Mouse (Mus musculus): ENCODE measurements at regions not wholly inside any gene's neighbourhood (a gene's known extent, or its start where the extent isn't known, plus 50 kb on each side); places are given as distances from the start of the nearest gene placed in this dataset.

DNA sequence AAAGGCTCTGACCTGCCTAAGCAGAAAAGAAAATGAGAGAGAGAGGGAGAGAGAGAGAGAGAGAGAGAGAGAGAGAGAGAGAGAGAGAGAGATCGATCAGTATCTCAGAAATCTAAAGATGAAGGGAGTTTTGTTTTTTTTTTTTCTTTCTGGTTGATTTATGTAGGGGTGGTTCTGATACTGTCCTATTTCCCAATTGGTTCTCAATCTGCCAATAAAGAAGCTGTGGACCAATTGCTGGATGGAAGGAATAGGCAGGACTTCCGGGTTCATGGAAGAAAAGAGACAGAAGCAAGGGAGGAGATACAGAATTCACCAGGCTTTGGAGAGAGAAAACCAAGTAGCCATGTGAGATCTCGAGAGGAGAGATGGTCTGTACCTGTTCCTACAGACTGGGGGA lies 117.6 kb downstream of the 1500009L16Rik start:
- H3K79me2 ChIP-seq (ENCODE audit: control insufficient read depth, insufficient read depth), result no peaks in the 10 kb centered on the region
- no peak overlapping the region for H3K4me2 ChIP-seq (ENCODE audit: low read depth)
- no peak overlapping the region for H3K4me3 ChIP-seq
- H3K36me3 ChIP-seq (ENCODE audit: control insufficient read depth, insufficient read depth), result no peaks in the 10 kb centered on the region
- H3K27me3 ChIP-seq (ENCODE audit: control insufficient read depth, insufficient read depth, insufficient read length), result no peaks in the 10 kb centered on the region
- no peak for TF ChIP-seq TCF3 (IDR thresholded peaks at IDR 0.05; ENCODE audit: insufficient read length, low read depth)
- no peak for TF ChIP-seq POLR2AphosphoS2 (IDR thresholded peaks at IDR 0.05; ENCODE audit: insufficient read length, low read depth)
- no peak for TF ChIP-seq MAX (IDR thresholded peaks at IDR 0.05; ENCODE audit: low read depth)
- TF ChIP-seq TCF12 (IDR thresholded peaks at IDR 0.05; ENCODE audit: insufficient read depth, poor library complexity, severe bottlenecking), result no peak
- TF ChIP-seq E2F4 (IDR thresholded peaks at IDR 0.05; ENCODE audit: insufficient read depth), result no peak
- no peak for TF ChIP-seq POLR2A (IDR thresholded peaks at IDR 0.05; ENCODE audit: insufficient read length, low read depth)
- TF ChIP-seq SRF (IDR thresholded peaks at IDR 0.05; ENCODE audit: control insufficient read depth, insufficient read length, low read depth), result no peak
- TF ChIP-seq CEBPB (IDR thresholded peaks at IDR 0.05; ENCODE audit: insufficient read depth, poor library complexity, severe bottlenecking), result no peak
- TF ChIP-seq MYOG (IDR thresholded peaks at IDR 0.05; ENCODE audit: control insufficient read depth in 1 of 3, insufficient read depth in 1 of 3, insufficient read length in 2 of 3, low read depth in 2 of 3), result no peak
- no peak for TF ChIP-seq REST (IDR thresholded peaks at IDR 0.05; ENCODE audit: insufficient read depth, insufficient read length)
- TF ChIP-seq MYOD1 (IDR thresholded peaks at IDR 0.05; ENCODE audit: control insufficient read depth in 1 of 3, insufficient read length in 2 of 3, low read depth in 2 of 3), result no peak
- TF ChIP-seq USF1 (IDR thresholded peaks at IDR 0.05; ENCODE audit: low read depth), result no peak
- H3ac ChIP-seq (ENCODE audit: control insufficient read depth, insufficient read length), result no peak overlapping the region

DNA sequence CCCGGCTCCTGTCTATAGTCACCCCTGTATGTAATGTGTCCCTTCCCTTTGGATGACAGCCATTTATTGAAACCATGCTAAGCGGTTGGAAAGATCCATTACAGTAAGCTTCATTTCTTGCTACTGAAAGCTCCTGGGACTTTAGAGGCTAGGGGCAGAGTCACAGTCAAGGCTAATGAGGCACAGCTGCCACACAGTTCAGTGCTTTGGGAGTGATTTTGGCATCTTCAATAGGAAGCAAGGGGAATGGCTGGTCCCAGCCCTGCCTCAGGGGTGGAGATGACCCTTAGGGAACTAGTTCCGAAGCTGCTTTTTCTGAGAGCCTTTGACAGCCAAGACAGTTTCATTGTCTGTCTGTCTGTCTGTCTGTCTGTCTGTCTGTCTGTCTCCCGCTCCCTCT lies 128.2 kb downstream of the 1500009L16Rik start:
- no peak overlapping the region for H3K4me2 ChIP-seq (ENCODE audit: low read depth)
- H3K79me2 ChIP-seq (ENCODE audit: control insufficient read depth, insufficient read depth), result no peaks in the 10 kb centered on the region
- TF ChIP-seq POLR2A (IDR thresholded peaks at IDR 0.05; ENCODE audit: insufficient read length, low read depth) (no peak), SRF (IDR thresholded peaks at IDR 0.05; ENCODE audit: control insufficient read depth, insufficient read length, low read depth) (no peak), USF1 (IDR thresholded peaks at IDR 0.05; ENCODE audit: low read depth) (no peak), CEBPB (IDR thresholded peaks at IDR 0.05; ENCODE audit: insufficient read depth, poor library complexity, severe bottlenecking) (no peak), MYOD1 (IDR thresholded peaks at IDR 0.05; ENCODE audit: control insufficient read depth in 1 of 3, insufficient read length in 2 of 3, low read depth in 2 of 3) (no peak), MAX (IDR thresholded peaks at IDR 0.05; ENCODE audit: low read depth) (no peak), REST (IDR thresholded peaks at IDR 0.05; ENCODE audit: insufficient read depth, insufficient read length) (no peak), E2F4 (IDR thresholded peaks at IDR 0.05; ENCODE audit: insufficient read depth) (no peak), TCF3 (IDR thresholded peaks at IDR 0.05; ENCODE audit: insufficient read length, low read depth) (no peak)
- H3K4me3 ChIP-seq, result no peak overlapping the region
- H3K27me3 ChIP-seq (ENCODE audit: control insufficient read depth, insufficient read depth, insufficient read length), result peaks cover 15% of the 10 kb centered on the region
- H3K36me3 ChIP-seq (ENCODE audit: control insufficient read depth, insufficient read depth), result no peaks in the 10 kb centered on the region
- H3ac ChIP-seq (ENCODE audit: control insufficient read depth, insufficient read length), result no peak overlapping the region

DNA sequence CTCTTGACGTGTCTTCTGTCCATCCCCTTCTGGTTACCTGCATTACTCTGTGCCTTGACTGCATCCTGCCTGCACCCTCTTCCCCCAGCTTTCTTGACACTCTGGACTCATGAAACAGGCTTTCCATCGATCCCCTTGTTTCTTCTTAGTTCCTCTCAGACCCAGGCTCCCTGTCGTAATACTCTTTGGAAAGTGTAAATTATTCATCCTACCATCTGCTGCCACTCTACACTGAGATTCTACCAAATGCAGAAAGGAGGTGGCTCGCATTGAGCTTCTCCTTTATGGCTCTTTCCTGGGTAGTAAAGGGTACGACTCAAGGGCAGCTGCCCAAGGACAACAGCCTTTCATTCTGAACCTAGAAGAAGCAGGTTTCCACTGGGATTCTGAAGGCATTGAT lies 129.5 kb downstream of the 1500009L16Rik start:
- no peak overlapping the region for H3K4me3 ChIP-seq
- no peak overlapping the region for H3ac ChIP-seq (ENCODE audit: control insufficient read depth, insufficient read length)
- H3K36me3 ChIP-seq (ENCODE audit: control insufficient read depth, insufficient read depth), result no peaks in the 10 kb centered on the region
- H3K79me2 ChIP-seq (ENCODE audit: control insufficient read depth, insufficient read depth), result no peaks in the 10 kb centered on the region
- no peak overlapping the region for H3K4me2 ChIP-seq (ENCODE audit: low read depth)
- no peak for TF ChIP-seq SRF (IDR thresholded peaks at IDR 0.05; ENCODE audit: control insufficient read depth, insufficient read length, low read depth)
- no peak for TF ChIP-seq POLR2AphosphoS2 (IDR thresholded peaks at IDR 0.05; ENCODE audit: insufficient read length, low read depth)
- no peak for TF ChIP-seq REST (IDR thresholded peaks at IDR 0.05; ENCODE audit: insufficient read depth, insufficient read length)
- TF ChIP-seq MAX (IDR thresholded peaks at IDR 0.05; ENCODE audit: low read depth), result no peak
- no peak for TF ChIP-seq MYOD1 (IDR thresholded peaks at IDR 0.05; ENCODE audit: control insufficient read depth in 1 of 3, insufficient read length in 2 of 3, low read depth in 2 of 3)
- no peak for TF ChIP-seq E2F4 (IDR thresholded peaks at IDR 0.05; ENCODE audit: insufficient read depth)
- TF ChIP-seq USF1 (IDR thresholded peaks at IDR 0.05; ENCODE audit: low read depth), result no peak
- TF ChIP-seq TCF3 (IDR thresholded peaks at IDR 0.05; ENCODE audit: insufficient read length, low read depth), result no peak
- no peak for TF ChIP-seq TCF12 (IDR thresholded peaks at IDR 0.05; ENCODE audit: insufficient read depth, poor library complexity, severe bottlenecking)
- peaks cover 15% of the 10 kb centered on the region for H3K27me3 ChIP-seq (ENCODE audit: control insufficient read depth, insufficient read depth, insufficient read length)

DNA sequence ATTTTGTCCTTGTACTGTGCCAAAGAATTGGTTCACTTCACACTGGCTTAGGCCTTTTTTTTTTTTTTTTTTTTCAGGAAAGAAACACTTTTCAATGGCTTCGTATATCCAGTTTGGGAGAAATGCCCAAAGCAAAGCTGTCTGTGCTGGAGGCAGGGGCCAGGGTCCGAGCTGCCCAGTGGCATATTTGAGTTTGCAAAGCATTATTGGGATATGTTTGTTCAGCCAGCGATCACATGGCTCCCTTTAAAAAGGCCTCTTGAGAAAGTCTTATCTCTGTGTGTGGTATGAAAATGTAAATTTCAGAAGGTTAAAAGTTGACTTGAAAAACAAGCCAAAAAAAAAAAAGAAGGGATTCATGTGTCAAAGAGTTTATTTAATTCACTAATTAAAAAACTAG lies 130.1 kb downstream of the 1500009L16Rik start:
- Histone ChIP-seq H3K36me3 (ENCODE audit: control insufficient read depth, insufficient read depth) (no peaks in the 10 kb centered on the region), H3K27me3 (ENCODE audit: control insufficient read depth, insufficient read depth, insufficient read length) (peaks cover 13% of the 10 kb centered on the region), H3K4me2 (ENCODE audit: low read depth) (no peak overlapping the region), H3K79me2 (ENCODE audit: control insufficient read depth, insufficient read depth) (no peaks in the 10 kb centered on the region), H3K4me3 (no peak overlapping the region), H3ac (ENCODE audit: control insufficient read depth, insufficient read length) (no peak overlapping the region)
- TF ChIP-seq SRF (IDR thresholded peaks at IDR 0.05; ENCODE audit: control insufficient read depth, insufficient read length, low read depth) (no peak), TCF3 (IDR thresholded peaks at IDR 0.05; ENCODE audit: insufficient read length, low read depth) (no peak), TCF12 (IDR thresholded peaks at IDR 0.05; ENCODE audit: insufficient read depth, poor library complexity, severe bottlenecking) (no peak)

DNA sequence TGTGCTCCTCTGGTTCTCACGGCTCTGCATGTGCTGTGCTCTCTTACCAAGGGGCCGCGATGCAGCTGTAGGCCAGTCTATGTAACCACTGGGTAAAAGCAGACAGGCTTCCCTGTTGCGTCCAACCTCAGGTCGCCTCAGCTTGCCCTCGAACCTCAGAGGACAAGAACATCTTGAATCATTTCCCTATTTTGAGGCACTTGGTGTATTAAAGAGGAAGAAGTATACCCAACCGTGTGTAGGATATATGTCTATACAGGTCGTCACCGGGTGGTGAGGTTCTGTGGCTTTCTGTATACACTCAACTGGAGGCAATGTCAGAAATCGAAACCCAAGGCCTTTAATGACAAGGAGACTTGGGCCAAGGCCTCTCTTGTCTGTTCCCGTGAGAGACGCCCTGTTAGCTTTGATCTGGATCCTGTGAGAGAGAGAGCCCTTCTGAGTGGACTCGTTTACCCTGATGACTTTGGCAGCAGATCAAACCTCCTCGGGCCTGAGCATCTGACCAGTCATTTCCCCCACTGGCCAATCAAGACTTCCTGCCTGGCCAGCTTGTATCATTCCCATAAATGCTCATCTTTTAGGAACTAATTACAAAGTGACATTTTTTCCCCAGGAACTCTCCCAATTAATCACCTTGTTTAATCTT lies 135.3 kb downstream of the 1500009L16Rik start:
- Histone ChIP-seq H3K4me3 (no peak overlapping the region), H3K79me2 (ENCODE audit: control insufficient read depth, insufficient read depth) (no peaks in the 10 kb centered on the region), H3K4me2 (ENCODE audit: low read depth) (no peak overlapping the region), H3ac (ENCODE audit: control insufficient read depth, insufficient read length) (no peak overlapping the region), H3K36me3 (ENCODE audit: control insufficient read depth, insufficient read depth) (no peaks in the 10 kb centered on the region), H3K27me3 (ENCODE audit: control insufficient read depth, insufficient read depth, insufficient read length) (peaks cover 4% of the 10 kb centered on the region)
- no peak for TF ChIP-seq REST (IDR thresholded peaks at IDR 0.05; ENCODE audit: insufficient read depth, insufficient read length)
- TF ChIP-seq TCF12 (IDR thresholded peaks at IDR 0.05; ENCODE audit: insufficient read depth, poor library complexity, severe bottlenecking), result no peak
- TF ChIP-seq USF1 (IDR thresholded peaks at IDR 0.05; ENCODE audit: low read depth), result no peak
- no peak for TF ChIP-seq POLR2AphosphoS2 (IDR thresholded peaks at IDR 0.05; ENCODE audit: insufficient read length, low read depth)
- no peak for TF ChIP-seq SRF (IDR thresholded peaks at IDR 0.05; ENCODE audit: control insufficient read depth, insufficient read length, low read depth)
- TF ChIP-seq MYOD1 (IDR thresholded peaks at IDR 0.05; ENCODE audit: control insufficient read depth in 1 of 3, insufficient read length in 2 of 3, low read depth in 2 of 3), result no peak
